Mouse (Mus musculus): ENCODE measurements around the gene Slc38a6.

- TF ChIP-seq MAFK (IDR thresholded peaks at IDR 0.05; ENCODE audit: insufficient read depth, low read depth, low read length): no peak
- no peak for TF ChIP-seq ZC3H11A (IDR thresholded peaks at IDR 0.05; ENCODE audit: borderline replicate concordance, low read depth, low read length)
- TF ChIP-seq CHD2 (IDR thresholded peaks at IDR 0.05; ENCODE audit: low read depth, low read length): no peak
- TF ChIP-seq HCFC1 (IDR thresholded peaks at IDR 0.05; ENCODE audit: borderline replicate concordance, insufficient read depth, low read length): no peak
- no peak for TF ChIP-seq ZNF384 (IDR thresholded peaks at IDR 0.05; ENCODE audit: low read depth, low read length)
Observed at GRCm38 (mm10) chr12:73300531-73300930, 14.0 kb downstream of the Slc38a6 start.

All from ES-E14 (cell line).